Mouse (Mus musculus): ENCODE measurements around the gene Tacr2.
A peak's percentile ranks its signal among the peaks of the same experiment; 100 is the strongest.

The Tacr2 gene

GRCm38 (mm10) chr10:62252000-62252488 lies at the start of gene Tacr2:
TSS of gene Tacr2 (plus strand) at chr10:62252438.
- no peak for DNase-seq (ENCODE audit: low spot score in 2 of 2)

GRCm38 (mm10) chr10:62202574-62202973 lies 49.7 kb upstream of the Tacr2 start:
- no peak for DNase-seq (ENCODE audit: low spot score in 2 of 2)

- no peak for DNase-seq (ENCODE audit: low spot score in 2 of 2)
Measured at GRCm38 (mm10) chr10:62208241-62208896, 43.9 kb upstream of the Tacr2 start.

- no peak for DNase-seq (ENCODE audit: low spot score in 2 of 2)
Measured at GRCm38 (mm10) chr10:62211310-62211709, 40.9 kb upstream of the Tacr2 start.

GRCm38 (mm10) chr10:62215169-62215616 lies 37.0 kb upstream of the Tacr2 start:
- DNase-seq (ENCODE audit: low spot score in 2 of 2) = no peak

GRCm38 (mm10) chr10:62215633-62216032 lies 36.6 kb upstream of the Tacr2 start:
- DNase-seq (ENCODE audit: low spot score in 2 of 2) = no peak

- peak in 1 of 2 experiments; percentile 35 for DNase-seq (ENCODE audit: low spot score in 2 of 2)
Measured at GRCm38 (mm10) chr10:62216595-62216994, 35.6 kb upstream of the Tacr2 start.

GRCm38 (mm10) chr10:62217196-62217595 lies 35.0 kb upstream of the Tacr2 start:
- peak; percentile 51 to 75 for DNase-seq (ENCODE audit: low spot score in 2 of 2)

GRCm38 (mm10) chr10:62218044-62218788 lies 34.0 kb upstream of the Tacr2 start:
- no peak for DNase-seq (ENCODE audit: low spot score in 2 of 2)

GRCm38 (mm10) chr10:62218789-62219172 lies 33.5 kb upstream of the Tacr2 start:
- DNase-seq (ENCODE audit: low spot score in 2 of 2) = peak in 1 of 2 experiments; percentile 49

GRCm38 (mm10) chr10:62220732-62221514 lies 31.3 kb upstream of the Tacr2 start:
- no peak for DNase-seq (ENCODE audit: low spot score in 2 of 2)

GRCm38 (mm10) chr10:62221647-62222046 lies 30.6 kb upstream of the Tacr2 start:
- DNase-seq (ENCODE audit: low spot score in 2 of 2) = no peak

- DNase-seq (ENCODE audit: low spot score in 2 of 2) = no peak
Measured at GRCm38 (mm10) chr10:62222777-62223176, 29.5 kb upstream of the Tacr2 start.

GRCm38 (mm10) chr10:62224231-62224630 lies 28.0 kb upstream of the Tacr2 start:
- peak in 1 of 2 experiments; percentile 38 for DNase-seq (ENCODE audit: low spot score in 2 of 2)

GRCm38 (mm10) chr10:62225839-62226238 lies 26.4 kb upstream of the Tacr2 start:
- no peak for DNase-seq (ENCODE audit: low spot score in 2 of 2)

- no peak for DNase-seq (ENCODE audit: low spot score in 2 of 2)
Measured at GRCm38 (mm10) chr10:62228126-62228525, 24.1 kb upstream of the Tacr2 start.

GRCm38 (mm10) chr10:62230708-62231394 lies 21.4 kb upstream of the Tacr2 start, which contains the start of gene Tspan15:
TSS of gene Tspan15 (minus strand) at chr10:62231251.
- peak; percentile 90 to 92 for DNase-seq (ENCODE audit: low spot score in 2 of 2)

- no peak for DNase-seq (ENCODE audit: low spot score in 2 of 2)
Measured at GRCm38 (mm10) chr10:62231395-62231732, 20.9 kb upstream of the Tacr2 start.

- DNase-seq (ENCODE audit: low spot score in 2 of 2) = peak in 1 of 2 experiments; percentile 39
Measured at GRCm38 (mm10) chr10:62231811-62232210, 20.4 kb upstream of the Tacr2 start.

- no peak for DNase-seq (ENCODE audit: low spot score in 2 of 2)
Measured at GRCm38 (mm10) chr10:62236165-62236564, 16.1 kb upstream of the Tacr2 start.

- DNase-seq (ENCODE audit: low spot score in 2 of 2) = no peak
Measured at GRCm38 (mm10) chr10:62237205-62237604, 15.0 kb upstream of the Tacr2 start.

GRCm38 (mm10) chr10:62238688-62239087 lies 13.6 kb upstream of the Tacr2 start:
- no peak for DNase-seq (ENCODE audit: low spot score in 2 of 2)

Data from heart, adult 9 months (tissue).